Mouse (Mus musculus) testis, adult 2 months (tissue): ENCODE measurements around the gene Ltbp1.

Experiments used
- CTCF ChIP-seq: fragments of 200-500 bp; IDR thresholded peaks from 2 replicates; pipeline ENCODE4 v1.5.1; 2012; ENCODE audit warnings: low read depth, mild to moderate bottlenecking, inconsistent platforms, low read length, moderate library complexity; ENCODE audit not compliant: control insufficient read depth, insufficient read depth, insufficient replicate concordance
- POLR2A ChIP-seq: fragments of 200-500 bp; IDR thresholded peaks from 2 replicates; pipeline ENCODE4 v1.6.1; 2012; ENCODE audit warnings: low read depth, mild to moderate bottlenecking, inconsistent platforms, low read length, moderate library complexity; ENCODE audit not compliant: control insufficient read depth

GRCm38 (mm10) chr17:75243221-75243620 lies 237.9 kb downstream of the Ltbp1 start:
- no peak for TF ChIP-seq CTCF
- TF ChIP-seq POLR2A, result no peak
